Mouse (Mus musculus) MEL (cell line): ENCODE results near the gene Slc25a24. TPM values are rescaled to one million over a fixed set of nuclear protein-coding genes. Genes with fewer than 3 reads are reported as not detected.

Experiments
- DNase-seq: peaks from one replicate; pipeline ENCODE4 v3.0.0; 2011; ENCODE audit warnings: low read depth, low spot score
- H3K27ac ChIP-seq: 2 replicates; pipeline ENCODE4 v1.5.1; 2012; ENCODE audit warnings: low read depth, mild to moderate bottlenecking, control low read depth, low read length, moderate library complexity; ENCODE audit not compliant: control insufficient read depth
- H3K27me3 ChIP-seq, 2 experiments: fragments of 150-350 bp in 1 of 2; sonication (generic) in 1 of 2; 2 replicates each; pipeline ENCODE4 v1.6.1; 2012; ENCODE audit warnings: low read length in 2 of 2, mild to moderate bottlenecking in 2 of 2, improper control_type of control experiment in 1 of 2, moderate library complexity in 1 of 2; ENCODE audit not compliant: insufficient read depth in 2 of 2, control insufficient read depth in 1 of 2
- H3K36me3 ChIP-seq, 2 experiments: 2 replicates each; pipeline ENCODE4 v1.6.1; 2012 to 2014; ENCODE audit warnings: low read length in 2 of 2, improper control_type of control experiment in 1 of 2, inconsistent platforms in 1 of 2, mild to moderate bottlenecking in 1 of 2; ENCODE audit not compliant: insufficient read depth in 2 of 2, control insufficient read depth in 1 of 2
- H3K4me1 ChIP-seq, 2 experiments: fragments of 150-350 bp in 1 of 2; sonication (generic) in 1 of 2; 2 replicates each; pipeline ENCODE4 v1.6.1; 2012; ENCODE audit warnings: low read length in 2 of 2, improper control_type of control experiment in 1 of 2, mild to moderate bottlenecking in 1 of 2; ENCODE audit not compliant: insufficient read depth in 2 of 2, control insufficient read depth in 1 of 2
- H3K4me3 ChIP-seq, 2 experiments: fragments of 150-350 bp in 1 of 2; sonication (generic) in 1 of 2; 2 replicates each; pipeline ENCODE4 v1.5.1; 2012; ENCODE audit warnings: low read depth in 2 of 2, low read length in 2 of 2, mild to moderate bottlenecking in 2 of 2, moderate library complexity in 2 of 2, control low read depth in 1 of 2, improper control_type of control experiment in 1 of 2; ENCODE audit not compliant: control insufficient read depth in 1 of 2, insufficient read depth in 1 of 2
- H3K79me2 ChIP-seq: 2 replicates; pipeline ENCODE4 v1.6.1; 2012; ENCODE audit warnings: mild to moderate bottlenecking, low read length, moderate library complexity; ENCODE audit not compliant: control insufficient read depth, poor library complexity, insufficient read depth
- H3K9ac ChIP-seq: 2 replicates; pipeline ENCODE4 v1.6.1; 2012; ENCODE audit warnings: low read depth, mild to moderate bottlenecking, control low read depth, low read length, moderate library complexity; ENCODE audit not compliant: control insufficient read depth, poor library complexity, severe bottlenecking
- H3K9me3 ChIP-seq: fragments of 150-350 bp; sonication (generic); replicated peaks from 2 replicates; pipeline ENCODE4 v1.6.1; 2012; ENCODE audit warnings: mild to moderate bottlenecking, low read length, improper control_type of control experiment, moderate library complexity; ENCODE audit not compliant: insufficient read depth
- BHLHE40 ChIP-seq: IDR thresholded peaks from 2 replicates; pipeline ENCODE4 v1.6.1; 2012; ENCODE audit warnings: low read depth, mild to moderate bottlenecking, inconsistent platforms, low read length, improper control_type of control experiment, borderline replicate concordance
- CHD1 ChIP-seq: IDR thresholded peaks from 2 replicates; pipeline ENCODE4 v1.6.1; 2012; ENCODE audit warnings: low read depth, mild to moderate bottlenecking, inconsistent platforms, low read length, improper control_type of control experiment
- CHD2 ChIP-seq: IDR thresholded peaks from 2 replicates; pipeline ENCODE4 v1.6.1; 2011; ENCODE audit warnings: low read length, improper control_type of control experiment
- CTCF ChIP-seq, 3 experiments: IDR thresholded peaks in 2 of 3; conservative IDR thresholded peaks in 1 of 3; 2 replicates each; pipeline ENCODE4 v1.5.1; 2011 to 2012; ENCODE audit warnings: low read length in 3 of 3, low read depth in 2 of 3, mild to moderate bottlenecking in 2 of 3, improper control_type of control experiment in 1 of 3, inconsistent platforms in 1 of 3, mixed read lengths in 1 of 3, moderate library complexity in 1 of 3; ENCODE audit not compliant: control insufficient read depth in 1 of 3, insufficient read depth in 1 of 3, poor library complexity in 1 of 3, severe bottlenecking in 1 of 3
- ELF1 ChIP-seq: IDR thresholded peaks from 2 replicates; pipeline ENCODE4 v1.6.1; 2014; ENCODE audit warnings: low read depth, mild to moderate bottlenecking, inconsistent platforms, low read length, improper control_type of control experiment, moderate library complexity
- EP300 ChIP-seq, 2 experiments: IDR thresholded peaks; 2 replicates each; pipeline ENCODE4 v1.6.1; 2011; ENCODE audit warnings: improper control_type of control experiment in 2 of 2, low read length in 2 of 2, low read depth in 1 of 2, mild to moderate bottlenecking in 1 of 2
- ETS1 ChIP-seq: IDR thresholded peaks from 2 replicates; pipeline ENCODE4 v1.6.1; 2012; ENCODE audit warnings: low read depth, mild to moderate bottlenecking, inconsistent platforms, low read length, improper control_type of control experiment, moderate library complexity
- GABPA ChIP-seq: IDR thresholded peaks from 2 replicates; pipeline ENCODE4 v1.6.1; 2012; ENCODE audit warnings: low read depth, mild to moderate bottlenecking, inconsistent platforms, low read length, improper control_type of control experiment, moderate library complexity
- JUND ChIP-seq: IDR thresholded peaks from 2 replicates; pipeline ENCODE4 v1.6.1; 2011; ENCODE audit warnings: low read depth, mild to moderate bottlenecking, improper control_type of control experiment, low read length
- KAT2A ChIP-seq: conservative IDR thresholded peaks from 2 replicates; pipeline ENCODE4 v1.6.1; 2012; ENCODE audit warnings: low read depth, low read length, improper control_type of control experiment, inconsistent platforms
- MAZ ChIP-seq: IDR thresholded peaks from 2 replicates; pipeline ENCODE4 v1.6.1; 2012; ENCODE audit warnings: low read depth, mild to moderate bottlenecking, inconsistent platforms, low read length, improper control_type of control experiment
- MEF2A ChIP-seq: IDR thresholded peaks from 2 replicates; pipeline ENCODE4 v1.6.1; 2014; ENCODE audit warnings: low read depth, mild to moderate bottlenecking, inconsistent platforms, low read length, improper control_type of control experiment; ENCODE audit not compliant: poor library complexity, insufficient replicate concordance, severe bottlenecking; ENCODE audit errors: extremely low read depth
- MXI1 ChIP-seq: IDR thresholded peaks from 2 replicates; pipeline ENCODE4 v1.6.1; 2011; ENCODE audit warnings: mild to moderate bottlenecking, low read depth, low read length, improper control_type of control experiment
- MYB ChIP-seq: IDR thresholded peaks from 2 replicates; pipeline ENCODE4 v1.6.1; 2011; ENCODE audit warnings: mild to moderate bottlenecking, low read depth, low read length, improper control_type of control experiment
- MYC ChIP-seq: IDR thresholded peaks from 2 replicates; pipeline ENCODE4 v1.6.1; 2011; ENCODE audit warnings: low read depth, mild to moderate bottlenecking, low read length, improper control_type of control experiment, moderate library complexity
- NRF1 ChIP-seq: IDR thresholded peaks from 2 replicates; pipeline ENCODE4 v1.6.1; 2014; ENCODE audit warnings: low read depth, mild to moderate bottlenecking, inconsistent platforms, low read length, improper control_type of control experiment, moderate library complexity; ENCODE audit not compliant: poor library complexity, insufficient read depth, severe bottlenecking
- RCOR1 ChIP-seq: IDR thresholded peaks from 2 replicates; pipeline ENCODE4 v1.6.1; 2012; ENCODE audit warnings: low read depth, mild to moderate bottlenecking, inconsistent platforms, low read length, improper control_type of control experiment
- TAL1 ChIP-seq: IDR thresholded peaks from 2 replicates; pipeline ENCODE4 v1.6.1; 2012; ENCODE audit warnings: mild to moderate bottlenecking, inconsistent platforms, low read length, moderate library complexity, mixed read lengths
- TCF12 ChIP-seq: IDR thresholded peaks from 2 replicates; pipeline ENCODE4 v1.6.1; 2014; ENCODE audit warnings: low read depth, mild to moderate bottlenecking, inconsistent platforms, low read length, improper control_type of control experiment, moderate library complexity
- UBTF ChIP-seq: IDR thresholded peaks from 2 replicates; pipeline ENCODE4 v1.6.1; 2012; ENCODE audit warnings: low read depth, mild to moderate bottlenecking, inconsistent platforms, low read length, improper control_type of control experiment, moderate library complexity, borderline replicate concordance; ENCODE audit not compliant: insufficient read depth
- USF1 ChIP-seq: IDR thresholded peaks from 2 replicates; pipeline ENCODE4 v1.6.1; 2014; ENCODE audit warnings: low read depth, mild to moderate bottlenecking, inconsistent platforms, low read length, improper control_type of control experiment, moderate library complexity
- USF2 ChIP-seq, 2 experiments: IDR thresholded peaks; 2 replicates each; pipeline ENCODE4 v1.6.1; 2011 to 2012; ENCODE audit warnings: improper control_type of control experiment in 2 of 2, low read length in 2 of 2, borderline replicate concordance in 1 of 2, inconsistent platforms in 1 of 2, low read depth in 1 of 2, mild to moderate bottlenecking in 1 of 2; ENCODE audit not compliant: insufficient read depth in 1 of 2
- ZMIZ1 ChIP-seq: IDR thresholded peaks from 2 replicates; pipeline ENCODE4 v1.6.1; 2012; ENCODE audit warnings: low read depth, mild to moderate bottlenecking, inconsistent platforms, low read length, improper control_type of control experiment, moderate library complexity
- ZNF384 ChIP-seq: IDR thresholded peaks from 2 replicates; pipeline ENCODE4 v1.6.1; 2012; ENCODE audit warnings: low read depth, mild to moderate bottlenecking, inconsistent platforms, low read length, improper control_type of control experiment
- polyA plus RNA-seq, 2 experiments: library from polyadenylated mRNA; stranded (reverse) in 1 of 2; unstranded in 1 of 2; fragments of >175 nt in 1 of 2; fragments of >200 nt in 1 of 2; gene quantifications; 2 replicates each; pipeline versions ENCODE4 v1.2.1 to v1.2.4; 2012; ENCODE audit warnings: low replicate concordance in 2 of 2, low read depth in 1 of 2; ENCODE audit not compliant: insufficient read length in 2 of 2, insufficient read depth in 1 of 2, missing spikeins in 1 of 2
- total RNA-seq: library from RNA; depleted of rRNA; stranded (reverse); fragments of 300-350 nt; gene quantifications from 2 replicates; pipeline ENCODE4 v1.2.3, GENCODE M21; 2012

Slc25a24 gene
- total and polyA plus RNA-seq, 3 experiments: 5.6 to 14.3 TPM; not detected in 1

DNA sequence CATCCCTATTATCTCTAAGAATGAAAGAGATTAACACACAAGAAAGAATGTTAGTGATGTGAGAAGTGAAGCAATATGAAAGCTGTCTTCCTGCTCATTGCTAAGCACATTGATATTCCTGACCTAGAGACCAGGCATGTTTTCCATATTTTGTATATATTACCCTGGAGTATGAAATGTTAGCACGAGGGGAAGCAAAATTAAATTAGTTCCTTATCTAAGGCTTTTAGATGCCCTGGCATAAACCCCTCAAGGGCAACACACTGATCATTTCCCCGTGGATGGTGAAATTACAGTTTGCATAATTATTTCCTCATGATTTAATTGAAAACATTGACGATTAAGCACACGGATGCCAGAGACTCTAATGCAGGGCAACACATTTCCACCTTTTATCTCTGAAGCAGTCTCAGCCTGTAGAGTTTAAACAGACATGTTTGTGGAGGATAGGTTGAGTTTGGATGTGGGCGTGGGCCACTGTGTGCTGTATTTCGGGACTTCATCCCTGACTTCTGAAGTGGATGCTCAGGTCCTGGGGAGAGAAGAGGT, 56.7 kb downstream of the Slc25a24 start:
- Histone ChIP-seq H3K9me3 (no peaks in the 10 kb centered on the region), H3K27me3 (no peaks in the 10 kb centered on the region; a peak in 1 of 4 replicates), H3K79me2 (no peaks in the 10 kb centered on the region), H3K9ac (no peak overlapping the region), H3K27ac (no peak overlapping the region), H3K4me3 (no peak overlapping the region), H3K36me3 (no peaks in the 10 kb centered on the region), H3K4me1 (no peaks in the 10 kb centered on the region)
- DNase-seq: no peak
- no peak for TF ChIP-seq TAL1
- no peak for TF ChIP-seq MAZ
- TF ChIP-seq RCOR1: no peak
- TF ChIP-seq ETS1: no peak
- TF ChIP-seq ZNF384: no peak
- TF ChIP-seq MYC: no peak
- no peak for TF ChIP-seq MXI1
- TF ChIP-seq ELF1: no peak
- TF ChIP-seq USF2 (IDR thresholded peaks at IDR 0.05; ENCODE audit: borderline replicate concordance in 1 of 2, insufficient read depth in 1 of 2, low read depth in 1 of 2, low read length in 2 of 2): no peak
- no peak for TF ChIP-seq CTCF (IDR thresholded peaks at IDR 0.05 in 2 of 3, conservative IDR thresholded peaks at IDR 0.05 in 1 of 3; ENCODE audit: control insufficient read depth in 1 of 3, insufficient read depth in 1 of 3, low read depth in 2 of 3, low read length in 3 of 3, poor library complexity in 1 of 3, severe bottlenecking in 1 of 3)
- no peak for TF ChIP-seq MEF2A

DNA sequence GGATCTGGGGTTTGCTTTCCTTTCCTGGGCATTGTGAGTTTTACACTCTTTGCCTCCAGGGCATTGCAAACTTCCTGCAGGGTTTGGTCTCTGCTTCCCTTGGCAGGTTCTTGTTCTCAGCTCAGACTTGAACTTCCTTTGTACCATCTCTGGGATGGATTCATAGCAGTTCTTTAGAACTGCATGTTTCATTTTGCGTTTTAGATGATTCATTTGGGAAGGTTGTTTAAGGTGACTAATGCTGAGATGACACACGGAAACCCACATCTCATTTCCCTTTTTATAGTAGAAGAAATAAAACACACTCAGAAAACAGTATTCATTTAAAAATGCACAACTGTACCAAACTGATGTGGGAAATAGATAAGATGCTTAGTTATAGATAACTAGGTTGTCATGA, 73.2 kb downstream of the Slc25a24 start:
- H3K9ac ChIP-seq: no peak overlapping the region
- no peak overlapping the region for H3K27ac ChIP-seq
- H3K4me3 ChIP-seq: no peak overlapping the region
- no peaks in the 10 kb centered on the region for H3K9me3 ChIP-seq
- DNase-seq: no peak
- no peaks in the 10 kb centered on the region for H3K4me1 ChIP-seq
- no peaks in the 10 kb centered on the region for H3K79me2 ChIP-seq
- TF ChIP-seq MYC: no peak
- TF ChIP-seq CHD1: no peak
- no peak for TF ChIP-seq ZNF384
- no peak for TF ChIP-seq USF1
- no peak for TF ChIP-seq BHLHE40
- no peak for TF ChIP-seq MEF2A
- no peak for TF ChIP-seq TCF12
- no peak for TF ChIP-seq KAT2A
- TF ChIP-seq CHD2: no peak
- TF ChIP-seq CTCF (IDR thresholded peaks at IDR 0.05 in 2 of 3, conservative IDR thresholded peaks at IDR 0.05 in 1 of 3; ENCODE audit: control insufficient read depth in 1 of 3, insufficient read depth in 1 of 3, low read depth in 2 of 3, low read length in 3 of 3, poor library complexity in 1 of 3, severe bottlenecking in 1 of 3): no peak
- no peak for TF ChIP-seq ETS1
- no peak for TF ChIP-seq TAL1
- TF ChIP-seq EP300 (IDR thresholded peaks at IDR 0.05; ENCODE audit: low read depth in 1 of 2, low read length in 2 of 2): no peak
- TF ChIP-seq JUND: no peak
- no peak for TF ChIP-seq MYB
- TF ChIP-seq UBTF: no peak
- TF ChIP-seq ZMIZ1: no peak
- TF ChIP-seq GABPA: no peak
- no peak for TF ChIP-seq NRF1
- peaks cover 1 to 7% of the 10 kb centered on the region in 2 experiments; a peak in 3 of 4 replicates for H3K27me3 ChIP-seq
- H3K36me3 ChIP-seq: no peaks in the 10 kb centered on the region
